ENCODE assay signal across 8 mouse cellular contexts in the genomic region with DNA sequence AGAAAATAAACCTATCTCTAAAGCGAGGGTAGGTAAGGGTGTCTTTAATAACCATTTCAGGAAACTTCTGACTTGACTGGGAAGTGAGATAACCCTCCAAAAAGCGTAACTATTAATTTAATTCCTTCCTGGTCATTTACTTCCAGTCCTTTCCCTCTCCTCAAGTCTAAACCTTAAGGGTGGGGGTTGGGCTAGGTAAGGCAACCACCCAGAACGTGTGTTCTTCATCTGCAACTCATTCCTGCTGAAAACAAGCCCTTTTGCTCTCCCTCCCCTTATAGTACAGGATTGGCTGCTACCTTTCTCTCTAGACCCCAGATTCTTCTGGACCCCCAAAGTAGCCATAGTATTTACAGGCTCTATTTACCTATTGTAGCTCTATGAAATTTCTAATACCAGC. TPM values are rescaled to one million over a fixed set of nuclear protein-coding genes. Genes with fewer than 3 reads are reported as not detected.
DNase-seq lines count a peak whose midpoint lies in the region; ATAC-seq and TF ChIP-seq lines count a peak whose summit lies in the region.

No protein-coding gene starts in this region.

- H3K27me3 ChIP-seq in kidney, postnatal 0 days (ENCODE audit: insufficient read depth, low read length), result no peaks in the 10 kb centered on the region
- H3K27me3 ChIP-seq in forebrain, embryonic 10.5 days (ENCODE audit: poor library complexity, severe bottlenecking), result peaks cover 16% of the 10 kb centered on the region; the same call in 1 of the 2 replicates
- H3K27me3 ChIP-seq in liver, embryonic 13.5 days, result no peaks in the 10 kb centered on the region

- H3K9me3 ChIP-seq in kidney, postnatal 0 days (replicated peaks; ENCODE audit: low read length), result no peaks in the 10 kb centered on the region
- no peaks in the 10 kb centered on the region for H3K9me3 ChIP-seq in forebrain, embryonic 10.5 days
- no peaks in the 10 kb centered on the region for H3K9me3 ChIP-seq in liver, embryonic 13.5 days (replicated peaks)

- peak overlapping the region; percentile 51 for H3K4me2 ChIP-seq in kidney, postnatal 0 days (ENCODE audit: low read length)
- H3K4me2 ChIP-seq in liver, embryonic 13.5 days, result peak overlapping the region; percentile 68

- peak overlapping the region; percentile 44 for H3K4me3 ChIP-seq in kidney, postnatal 0 days (replicated peaks; ENCODE audit: low read depth, low read length)
- H3K4me3 ChIP-seq in forebrain, embryonic 10.5 days, result peak overlapping the region; percentile 55
- peak overlapping the region; percentile 64 for H3K4me3 ChIP-seq in liver, embryonic 13.5 days (replicated peaks)

- peak overlapping the region; percentile 82 for H3K27ac ChIP-seq in kidney, postnatal 0 days
- H3K27ac ChIP-seq in forebrain, embryonic 10.5 days, result peak overlapping the region; percentile 88
- H3K27ac ChIP-seq in liver, embryonic 13.5 days, result no peak overlapping the region; the same call in 1 of the 2 replicates

- peak overlapping the region; percentile 47; the same call in 1 of the 2 replicates for H3K9ac ChIP-seq in kidney, postnatal 0 days (ENCODE audit: low read depth, low read length)
- peak overlapping the region; percentile 47; the same call in 1 of the 2 replicates for H3K9ac ChIP-seq in liver, embryonic 13.5 days

- DNase-seq in kidney, postnatal 0 days (ENCODE audit: low spot score), result peak; percentile 42
- no peak for DNase-seq in kidney, adult 9 months
- DNase-seq in ZHBTc4 (ENCODE audit: low read depth, low spot score), result peak; percentile 55
- no peak for DNase-seq in forebrain, embryonic 10.5 days (ENCODE audit: extremely low spot score, low spot score)
- no peak for DNase-seq in liver, embryonic 13.5 days
- DNase-seq in urinary bladder, adult 18-20 months (ENCODE audit: low spot score in 2 of 2), result no peak
- DNase-seq in gastrocnemius, postnatal 4 days (ENCODE audit: low spot score in 2 of 2), result no peak
- no peak for DNase-seq in urinary bladder, postnatal 25 days (ENCODE audit: low spot score)

- H3K4me1 ChIP-seq in kidney, postnatal 0 days (replicated peaks; ENCODE audit: insufficient read depth, low read length), result 0 out of 2 replicates have a peak, but pooled peaks cover 4% of the 10 kb centered on the region
- H3K4me1 ChIP-seq in forebrain, embryonic 10.5 days, result peaks cover 14% of the 10 kb centered on the region
- H3K4me1 ChIP-seq in liver, embryonic 13.5 days (replicated peaks), result peaks cover 19% of the 10 kb centered on the region

- 0 out of 2 replicates have a peak, but pooled peaks cover 3% of the 10 kb centered on the region for H3K36me3 ChIP-seq in kidney, postnatal 0 days (ENCODE audit: insufficient read depth, low read length)
- H3K36me3 ChIP-seq in forebrain, embryonic 10.5 days (replicated peaks), result peaks cover 18% of the 10 kb centered on the region
- H3K36me3 ChIP-seq in liver, embryonic 13.5 days, result peaks cover 7% of the 10 kb centered on the region; the same call in 1 of the 2 replicates

- no peak for TF ChIP-seq CTCF in kidney, postnatal 0 days (IDR thresholded peaks at IDR 0.05; ENCODE audit: low read depth)

- no peak for ATAC-seq in kidney, postnatal 0 days (replicated peaks; ENCODE audit: low FRiP score, low read depth)
- ATAC-seq in liver, embryonic 13.5 days (ENCODE audit: low read depth), result no peak

- 10% methylated on average over 3 of the region's 3 CpGs for WGBS in kidney, postnatal 0 days
- WGBS in forebrain, embryonic 10.5 days, result 9% methylated on average over 3 of the region's 3 CpGs
- 1% methylated on average over 3 of the region's 3 CpGs for WGBS in liver, embryonic 13.5 days (ENCODE audit: insufficient replicate concordance)

RNA-seq across cellular contexts. Expression of gene Gnl3l, which starts 0.8 kb away (rescaled TPM):
- 22.0 and 22.1 TPM in 2 replicates for polyA plus RNA-seq in kidney, postnatal 0 days (2015; fragmentation: Nextera tagmentation; extraction: Ambion mirVana)
- polyA plus RNA-seq in forebrain, embryonic 10.5 days (2016; fragmentation: Nextera tagmentation; extraction: Ambion mirVana), result 41.8 and 44.3 TPM in 2 replicates
- 14.6 and 18.1 TPM in 2 replicates for polyA plus RNA-seq in liver, embryonic 13.5 days (2015; fragmentation: Nextera tagmentation; extraction: Ambion mirVana)
- 10 to 100 TPM; 31.9 to 37.5 TPM for total RNA-seq in gastrocnemius, postnatal 4 days (2021)

RNA-seq across cellular contexts. Expression of gene Fgd1, which starts 28.1 kb away (rescaled TPM):
- polyA plus RNA-seq in kidney, postnatal 0 days (2015; fragmentation: Nextera tagmentation; extraction: Ambion mirVana), result 8.7 and 9.7 TPM in 2 replicates
- polyA plus RNA-seq in forebrain, embryonic 10.5 days (2016; fragmentation: Nextera tagmentation; extraction: Ambion mirVana), result 11.5 and 13.2 TPM in 2 replicates
- polyA plus RNA-seq in liver, embryonic 13.5 days (2015; fragmentation: Nextera tagmentation; extraction: Ambion mirVana), result 1.8 and 2.2 TPM in 2 replicates
- total RNA-seq in gastrocnemius, postnatal 4 days (2021), result 10 to 100 TPM; 19.2 to 20.4 TPM

Comparison
In these comparisons a context has a peak if more than half of its experiments do, and no peak if none do; other contexts are left out.
1. DNase-seq: peak in kidney, postnatal 0 days (single experiment) and ZHBTc4 (single experiment); none in kidney, adult 9 months (single experiment), forebrain, embryonic 10.5 days (single experiment), liver, embryonic 13.5 days (single experiment), urinary bladder, adult 18-20 months (0 of 2), gastrocnemius, postnatal 4 days (0 of 2) and urinary bladder, postnatal 25 days (single experiment).
2. Peak in every context shown above with its lines, with median percentiles within 50 percentile points of each other: H3K4me3 ChIP-seq.